Mouse (Mus musculus) E14TG2a.4 (cell line): ENCODE data around the gene S1pr5.

Experiments used
- CTCF ChIP-seq: conservative IDR thresholded peaks from 2 replicates; pipeline ENCODE4 v1.5.1; 2014; ENCODE audit warnings: low read length
- NANOG ChIP-seq: IDR thresholded peaks from 2 replicates; pipeline ENCODE4 v1.6.1; 2014; ENCODE audit warnings: borderline replicate concordance, low read length, mixed read lengths
- POU5F1 ChIP-seq: IDR thresholded peaks from 2 replicates; pipeline ENCODE4 v1.6.1; 2014; ENCODE audit warnings: low read length, borderline replicate concordance

GRCm38 (mm10) chr9:21225415-21225758 is 22.9 kb downstream of the S1pr5 start:
- TF ChIP-seq CTCF (no peak), POU5F1 (no peak), NANOG (no peak)
